Mouse (Mus musculus): ENCODE measurements around the gene Sirt2. TPM values are rescaled to one million over a fixed set of nuclear protein-coding genes. Genes with fewer than 3 reads are reported as not detected.
A peak's percentile ranks its signal among the peaks of the same experiment; 100 is the strongest.

Sirt2 gene
- polyA plus RNA-seq, 1 experiment from 2014 or later = 86.4 TPM

- no peaks in the 10 kb centered on the region for H3K9me3 ChIP-seq
- no peak overlapping the region; the same call in 1 of the 2 replicates for H3K4me2 ChIP-seq (replicated peaks)
- H3K27me3 ChIP-seq (replicated peaks) = no peaks in the 10 kb centered on the region
- no peak overlapping the region for H3K9ac ChIP-seq
- ATAC-seq (ENCODE audit: low FRiP score, low read depth) = no peak; the same call in 1 of the 2 replicates
- peaks cover 47% of the 10 kb centered on the region for H3K4me1 ChIP-seq
- H3K4me3 ChIP-seq = no peak overlapping the region
- WGBS = 43% methylated on average over 12 of the region's 12 CpGs
- peaks cover 71% of the 10 kb centered on the region for H3K36me3 ChIP-seq
- H3K27ac ChIP-seq = peak overlapping the region; percentile 38; the same call in 1 of the 2 replicates
These were observed 54.1 kb downstream of the Sirt2 start for GRCm38 (mm10) chr7:28820358-28821260.

DNA sequence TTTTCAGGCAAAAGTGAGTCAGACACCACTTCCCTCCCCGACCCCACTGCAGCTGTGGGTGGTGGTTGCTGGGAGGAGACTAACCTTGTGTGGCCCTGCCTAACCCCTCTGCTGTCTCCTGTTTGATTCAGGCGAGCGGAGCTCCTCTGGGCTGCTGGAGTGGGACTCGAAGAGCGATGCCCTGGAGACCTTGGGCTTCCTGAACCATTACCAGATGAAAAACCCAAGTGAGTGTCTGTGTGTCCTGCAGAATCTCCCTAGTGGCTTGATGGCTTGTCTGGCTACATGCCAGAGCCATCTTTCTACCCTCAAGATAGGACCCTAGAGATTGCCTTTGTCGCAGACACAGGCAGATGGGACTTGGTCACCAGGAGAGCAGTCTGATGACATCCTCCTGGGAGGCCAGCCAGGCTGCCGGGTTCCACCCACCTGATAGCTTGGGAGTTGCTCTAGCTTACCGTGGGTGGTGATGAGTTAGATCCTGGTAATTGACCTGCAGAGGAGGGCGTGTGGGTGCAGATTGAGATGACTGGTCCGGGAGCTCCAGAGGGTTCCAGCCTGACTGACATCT lies 54.8 kb downstream of the Sirt2 start:
- WGBS = 69% methylated on average over 10 of the region's 10 CpGs
- H3K27ac ChIP-seq = no peak overlapping the region; the same call in 1 of the 2 replicates
- H3K4me3 ChIP-seq = no peak overlapping the region
- no peak overlapping the region for H3K9ac ChIP-seq
- H3K4me1 ChIP-seq = peaks cover 43% of the 10 kb centered on the region
- ATAC-seq (ENCODE audit: low FRiP score, low read depth) = no peak
- H3K9me3 ChIP-seq = no peaks in the 10 kb centered on the region
- no peaks in the 10 kb centered on the region for H3K27me3 ChIP-seq (replicated peaks)
- peaks cover 64% of the 10 kb centered on the region for H3K36me3 ChIP-seq
- no peak overlapping the region for H3K4me2 ChIP-seq (replicated peaks)

- H3K27ac ChIP-seq = no peak overlapping the region
- peaks cover 35% of the 10 kb centered on the region for H3K4me1 ChIP-seq
- no peaks in the 10 kb centered on the region for H3K9me3 ChIP-seq
- 90% methylated on average over 1 of the region's 1 CpGs for WGBS
- no peak overlapping the region for H3K4me2 ChIP-seq (replicated peaks)
- no peaks in the 10 kb centered on the region for H3K27me3 ChIP-seq (replicated peaks)
- no peak for ATAC-seq (ENCODE audit: low FRiP score, low read depth)
- H3K4me3 ChIP-seq = no peak overlapping the region
- H3K36me3 ChIP-seq = peaks cover 52% of the 10 kb centered on the region
- no peak overlapping the region for H3K9ac ChIP-seq
These were observed 56.0 kb downstream of the Sirt2 start for GRCm38 (mm10) chr7:28822556-28822955.

GRCm38 (mm10) chr7:28822993-28823903 lies 56.7 kb downstream of the Sirt2 start:
- H3K4me2 ChIP-seq (replicated peaks) = no peak overlapping the region
- peaks cover 45% of the 10 kb centered on the region for H3K36me3 ChIP-seq
- 62% methylated on average over 10 of the region's 10 CpGs for WGBS
- H3K27ac ChIP-seq = no peak overlapping the region
- peaks cover 28% of the 10 kb centered on the region for H3K4me1 ChIP-seq
- no peak overlapping the region for H3K9ac ChIP-seq
- no peak for ATAC-seq (ENCODE audit: low FRiP score, low read depth)
- no peaks in the 10 kb centered on the region for H3K27me3 ChIP-seq (replicated peaks)
- no peak overlapping the region for H3K4me3 ChIP-seq
- H3K9me3 ChIP-seq = no peaks in the 10 kb centered on the region

DNA sequence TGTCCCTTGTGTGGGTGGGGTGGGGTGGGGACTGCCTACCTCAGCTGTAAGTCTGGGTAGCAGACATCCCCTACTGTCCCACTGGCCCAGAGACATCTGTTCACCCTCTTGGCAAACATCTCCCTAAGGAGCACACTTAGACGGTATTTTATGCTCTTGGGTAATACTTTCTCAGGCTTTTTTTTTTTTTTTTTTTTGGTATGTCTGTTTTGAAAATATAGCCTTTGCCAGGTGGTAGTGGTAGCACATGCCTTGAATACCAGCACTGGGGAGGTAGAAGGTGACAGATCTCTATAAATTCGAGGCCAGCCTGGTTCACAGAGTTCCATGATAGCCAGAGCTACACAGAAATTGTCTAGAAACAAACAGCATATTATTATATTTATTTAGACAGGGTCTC lies 57.4 kb downstream of the Sirt2 start:
- no peak overlapping the region for H3K4me2 ChIP-seq (replicated peaks)
- no peak overlapping the region for H3K27ac ChIP-seq
- no peak overlapping the region for H3K9ac ChIP-seq
- no peaks in the 10 kb centered on the region for H3K9me3 ChIP-seq
- no peaks in the 10 kb centered on the region for H3K27me3 ChIP-seq (replicated peaks)
- WGBS = 54% methylated on average over 2 of the region's 2 CpGs
- ATAC-seq (ENCODE audit: low FRiP score, low read depth) = no peak
- no peak overlapping the region for H3K4me3 ChIP-seq
- H3K36me3 ChIP-seq = peaks cover 38% of the 10 kb centered on the region
- peaks cover 24% of the 10 kb centered on the region for H3K4me1 ChIP-seq

DNA sequence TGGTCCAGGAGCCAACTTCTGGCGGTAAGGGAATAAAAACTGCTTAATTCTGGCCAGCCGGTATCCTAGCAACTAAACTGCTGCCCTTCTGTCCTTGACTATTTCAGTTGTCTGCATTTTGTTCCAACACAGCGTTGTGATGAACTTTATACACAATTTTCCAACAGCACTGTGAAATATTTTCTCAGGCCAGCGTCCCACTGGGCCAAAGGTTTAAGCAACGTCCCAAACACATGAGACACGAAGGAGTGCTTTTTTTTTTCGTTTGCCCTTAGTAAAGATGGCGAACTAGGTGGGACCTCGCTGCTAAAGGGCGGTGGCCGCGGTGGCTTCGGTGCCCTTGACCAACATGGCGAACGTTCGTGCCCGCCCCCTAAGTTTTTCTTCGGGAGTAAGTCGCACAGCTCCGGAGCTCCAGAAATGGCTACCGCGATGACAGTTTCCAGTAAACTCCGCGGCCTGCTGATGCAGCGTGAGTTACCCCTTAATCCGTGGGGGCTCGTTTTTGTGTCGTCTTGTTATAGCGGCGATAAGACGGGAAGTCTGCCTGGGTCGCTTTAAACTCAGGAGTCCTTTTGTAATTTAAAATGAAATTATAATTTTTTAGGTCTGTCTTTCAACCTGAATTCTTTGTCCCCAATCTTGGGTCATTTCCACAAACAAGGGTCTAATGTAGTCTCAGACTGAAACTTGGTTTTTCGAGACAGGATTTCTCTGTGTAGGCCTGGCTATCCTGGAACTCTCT lies 58.6 kb downstream of the Sirt2 start, which contains the start of gene Ech1:
TSS of gene Ech1 (plus strand) at position 277 of the 745 bp plus-strand sequence.
- Histone ChIP-seq H3K4me1 (peaks cover 14% of the 10 kb centered on the region), H3K4me2 (replicated peaks) (peak within 1 kb of the TSS; percentile 62), H3K36me3 (peaks cover 34% of the 10 kb centered on the region), H3K27me3 (replicated peaks) (no peaks in the 10 kb centered on the region), H3K9ac (peak within 1 kb of the TSS; percentile 56), H3K4me3 (peak within 1 kb of the TSS; percentile 43), H3K9me3 (no peaks in the 10 kb centered on the region), H3K27ac (peak within 1 kb of the TSS; percentile 51; the same call in 1 of the 2 replicates)
- 3% methylated on average over 33 of the region's 33 CpGs for whole genome bisulfite sequencing
- peak; percentile 63 for ATAC-seq (ENCODE audit: low FRiP score, low read depth)

DNA sequence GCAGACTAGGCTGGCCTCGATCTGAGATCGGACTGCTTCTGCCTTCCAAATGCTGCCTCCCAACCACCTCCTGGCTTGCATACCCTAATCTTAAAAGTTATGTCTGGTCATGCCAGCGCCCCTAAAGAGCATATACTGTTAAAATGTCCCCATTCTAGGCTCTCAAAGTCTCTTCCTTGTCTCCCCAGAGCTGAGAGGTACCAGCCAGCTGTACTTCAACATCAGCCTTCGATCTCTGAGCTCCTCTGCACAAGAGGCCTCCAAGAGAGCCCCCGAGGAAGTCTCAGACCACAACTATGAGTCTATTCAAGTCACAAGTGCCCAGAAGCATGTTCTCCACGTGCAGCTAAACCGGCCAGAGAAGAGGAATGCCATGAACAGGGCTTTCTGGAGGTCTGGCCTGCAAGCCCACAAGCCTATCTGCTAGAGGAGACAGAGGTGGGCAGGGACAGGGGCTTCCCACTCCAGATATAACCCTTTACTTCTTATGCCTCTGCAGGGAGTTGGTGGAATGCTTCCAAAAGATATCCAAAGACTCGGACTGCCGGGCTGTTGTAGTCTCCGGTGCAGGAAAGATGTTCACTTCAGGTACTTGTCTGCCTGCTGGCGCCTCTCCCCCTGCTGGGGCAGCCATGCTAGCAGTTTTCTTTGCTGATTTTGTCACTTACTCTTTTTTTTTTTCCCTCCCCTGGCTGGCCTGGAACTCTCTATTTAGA lies 59.3 kb downstream of the Sirt2 start:
- WGBS = 63% methylated on average over 11 of the region's 11 CpGs
- H3K4me2 ChIP-seq (replicated peaks) = peak overlapping the region; percentile 62
- no peak for ATAC-seq (ENCODE audit: low FRiP score, low read depth)

DNA sequence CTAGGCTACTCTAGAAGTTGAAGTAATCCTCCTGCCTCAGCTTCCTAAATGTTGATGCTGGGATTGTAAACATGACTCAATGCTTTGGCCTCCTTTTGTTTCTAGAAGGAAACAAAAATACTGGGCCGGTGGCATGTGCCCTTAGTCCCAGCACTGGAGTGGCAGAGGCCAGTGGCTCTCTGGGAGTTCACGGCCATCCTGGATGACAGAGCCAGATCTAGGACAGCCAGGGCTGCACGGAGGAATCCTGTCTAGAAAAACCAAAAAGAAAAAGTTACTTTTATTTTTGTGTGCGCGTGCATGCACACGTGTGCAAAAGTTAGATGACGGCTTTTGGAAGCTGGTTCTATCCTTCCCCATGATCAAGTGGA lies 59.9 kb downstream of the Sirt2 start:
- H3K27ac ChIP-seq = no peak overlapping the region
- H3K4me2 ChIP-seq (replicated peaks) = peak overlapping the region; percentile 62
- H3K4me3 ChIP-seq = no peak overlapping the region
- no peaks in the 10 kb centered on the region for H3K27me3 ChIP-seq (replicated peaks)
- no peaks in the 10 kb centered on the region for H3K9me3 ChIP-seq
- no peak overlapping the region for H3K9ac ChIP-seq
- peaks cover 29% of the 10 kb centered on the region for H3K36me3 ChIP-seq
- H3K4me1 ChIP-seq = peaks cover 6% of the 10 kb centered on the region
- no peak for ATAC-seq (ENCODE audit: low FRiP score, low read depth)
- 92% methylated on average over 7 of the region's 7 CpGs for WGBS

More for the DNA sequence above, 59.3 kb downstream of the Sirt2 start:
- peak overlapping the region; percentile 56 for H3K9ac ChIP-seq
- no peaks in the 10 kb centered on the region for H3K9me3 ChIP-seq
- H3K36me3 ChIP-seq = peaks cover 29% of the 10 kb centered on the region
- H3K27me3 ChIP-seq (replicated peaks) = no peaks in the 10 kb centered on the region
- no peak overlapping the region for H3K27ac ChIP-seq
- H3K4me1 ChIP-seq = peaks cover 7% of the 10 kb centered on the region
- peak overlapping the region; percentile 43 for H3K4me3 ChIP-seq

DNA sequence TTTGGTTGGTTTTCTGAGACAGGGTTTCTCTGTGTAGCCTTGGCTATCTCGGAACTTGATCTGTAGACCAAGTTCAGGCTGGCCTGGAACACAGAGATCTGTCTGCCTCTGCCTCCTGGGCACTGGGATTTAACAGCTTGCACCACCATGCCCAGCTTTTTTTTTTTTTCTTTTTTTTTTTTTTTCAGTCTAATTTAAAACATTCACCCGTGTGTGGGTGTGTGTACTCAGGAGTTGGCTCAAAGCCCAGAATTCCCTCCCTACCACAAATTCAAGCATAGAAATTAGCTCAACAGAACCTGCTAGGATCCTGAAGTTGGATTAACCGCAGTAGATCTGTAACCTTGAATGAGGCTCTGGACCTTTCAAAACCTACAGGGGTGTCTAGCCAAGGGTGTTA lies 60.8 kb downstream of the Sirt2 start:
- H3K4me3 ChIP-seq = no peak overlapping the region
- no peak overlapping the region for H3K9ac ChIP-seq
- no peak overlapping the region for H3K4me2 ChIP-seq (replicated peaks)
- no peaks in the 10 kb centered on the region for H3K9me3 ChIP-seq
- no peak overlapping the region for H3K27ac ChIP-seq
- H3K4me1 ChIP-seq = peaks cover 6% of the 10 kb centered on the region
- peaks cover 28% of the 10 kb centered on the region for H3K36me3 ChIP-seq
- ATAC-seq (ENCODE audit: low FRiP score, low read depth) = no peak
- WGBS = 78% methylated on average over 3 of the region's 3 CpGs
- no peaks in the 10 kb centered on the region for H3K27me3 ChIP-seq (replicated peaks)

DNA sequence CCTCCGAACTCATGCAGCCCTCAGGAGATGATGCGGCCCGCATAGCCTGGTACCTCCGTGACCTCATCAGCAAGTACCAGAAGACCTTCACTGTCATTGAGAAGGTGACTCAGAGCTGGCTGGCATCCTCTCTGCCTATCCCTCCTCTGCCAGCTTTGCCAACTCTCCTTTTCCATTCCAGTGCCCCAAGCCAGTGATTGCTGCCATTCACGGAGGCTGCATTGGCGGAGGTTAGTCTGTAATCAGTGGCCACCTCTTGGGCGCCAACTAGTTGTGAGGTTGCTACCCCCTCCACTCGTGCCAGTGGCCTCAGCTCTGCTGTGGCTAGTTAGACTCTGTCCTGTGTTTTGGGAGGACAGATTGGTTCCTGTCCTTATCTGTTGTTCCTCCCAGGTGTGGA lies 63.3 kb downstream of the Sirt2 start:
- H3K36me3 ChIP-seq = peaks cover 21% of the 10 kb centered on the region
- no peak overlapping the region for H3K9ac ChIP-seq
- no peak overlapping the region for H3K27ac ChIP-seq
- H3K9me3 ChIP-seq = no peaks in the 10 kb centered on the region
- H3K27me3 ChIP-seq (replicated peaks) = no peaks in the 10 kb centered on the region
- H3K4me3 ChIP-seq = no peak overlapping the region
- no peak for ATAC-seq (ENCODE audit: low FRiP score, low read depth)
- H3K4me1 ChIP-seq = peaks cover 6% of the 10 kb centered on the region
- H3K4me2 ChIP-seq (replicated peaks) = no peak overlapping the region
- WGBS = 94% methylated on average over 8 of the region's 8 CpGs

- H3K9me3 ChIP-seq = no peaks in the 10 kb centered on the region
- no peak for ATAC-seq (ENCODE audit: low FRiP score, low read depth)
- 93% methylated on average over 5 of the region's 5 CpGs for WGBS
- H3K36me3 ChIP-seq = peaks cover 21% of the 10 kb centered on the region
- H3K27me3 ChIP-seq (replicated peaks) = no peaks in the 10 kb centered on the region
- H3K9ac ChIP-seq = no peak overlapping the region
- H3K4me3 ChIP-seq = no peak overlapping the region
- H3K4me2 ChIP-seq (replicated peaks) = no peak overlapping the region
- H3K4me1 ChIP-seq = peaks cover under 1% of the 10 kb centered on the region
- H3K27ac ChIP-seq = no peak overlapping the region
These were observed 64.4 kb downstream of the Sirt2 start for GRCm38 (mm10) chr7:28830981-28831380.

Measured in neural tube, embryonic 12.5 days (tissue).